Mouse (Mus musculus): ENCODE measurements around the gene Islr. TPM values are rescaled to one million over a fixed set of nuclear protein-coding genes. Genes with fewer than 3 reads are reported as not detected.
A peak's percentile ranks its signal among the peaks of the same experiment; 100 is the strongest.

Gene Islr
- total and polyA plus RNA-seq, 2 experiments, result 1.4 to 7.7 TPM

- 79% methylated on average over 5 of the region's 5 CpGs for WGBS
- Histone ChIP-seq H3K27ac (replicated peaks; ENCODE audit: insufficient read depth, low read depth, low read length) (peak overlapping the region; percentile 57), H3K4me1 (ENCODE audit: control insufficient read depth, insufficient read depth, low read length) (peaks cover 17% of the 10 kb centered on the region), H3K79me2 (ENCODE audit: control insufficient read depth, insufficient read depth, low read length) (peaks cover 20% of the 10 kb centered on the region; the same call in 1 of the 2 replicates), H3K36me3 (ENCODE audit: control insufficient read depth, insufficient read depth, low read length) (peaks cover 12% of the 10 kb centered on the region; the same call in 1 of the 2 replicates), H3K27me3 (ENCODE audit: control insufficient read depth, insufficient read depth, low read length) (no peaks in the 10 kb centered on the region), H3K9ac (ENCODE audit: low read depth, low read length) (no peak overlapping the region), H3K4me3 (ENCODE audit: insufficient read depth, low read depth, low read length) (no peak overlapping the region)
- TF ChIP-seq CTCF (IDR thresholded peaks at IDR 0.05; ENCODE audit: low read depth, low read length) (no peak), POLR2A (IDR thresholded peaks at IDR 0.05; ENCODE audit: extremely low read depth, insufficient read depth, low read length) (no peak)
- no peak for DNase-seq (ENCODE audit: extremely low read depth, low read depth, low spot score)
Observed at GRCm38 (mm10) chr9:58242696-58243095, 38.6 kb upstream of the Islr start.

- peak overlapping the region; percentile 52 for H3K27ac ChIP-seq (replicated peaks; ENCODE audit: insufficient read depth, low read depth, low read length)
- H3K79me2 ChIP-seq (ENCODE audit: control insufficient read depth, insufficient read depth, low read length), result peaks cover 15% of the 10 kb centered on the region; the same call in 1 of the 2 replicates
- H3K4me3 ChIP-seq (ENCODE audit: insufficient read depth, low read depth, low read length), result no peak overlapping the region
- no peaks in the 10 kb centered on the region for H3K27me3 ChIP-seq (ENCODE audit: control insufficient read depth, insufficient read depth, low read length)
- 14% methylated on average over 9 of the region's 9 CpGs for WGBS
- peak; percentile 83 for DNase-seq (ENCODE audit: extremely low read depth, low read depth, low spot score)
- TF ChIP-seq POLR2A (IDR thresholded peaks at IDR 0.05; ENCODE audit: extremely low read depth, insufficient read depth, low read length) (no peak), CTCF (IDR thresholded peaks at IDR 0.05; ENCODE audit: low read depth, low read length) (no peak)
- peaks cover 17% of the 10 kb centered on the region for H3K4me1 ChIP-seq (ENCODE audit: control insufficient read depth, insufficient read depth, low read length)
- H3K36me3 ChIP-seq (ENCODE audit: control insufficient read depth, insufficient read depth, low read length), result peaks cover 12% of the 10 kb centered on the region; the same call in 1 of the 2 replicates
- H3K9ac ChIP-seq (ENCODE audit: low read depth, low read length), result no peak overlapping the region
Observed at GRCm38 (mm10) chr9:58241780-58242485, 37.8 kb upstream of the Islr start.

- H3K27me3 ChIP-seq (ENCODE audit: control insufficient read depth, insufficient read depth, low read length), result no peaks in the 10 kb centered on the region
- TF ChIP-seq POLR2A (IDR thresholded peaks at IDR 0.05; ENCODE audit: extremely low read depth, insufficient read depth, low read length), result no peak
- TF ChIP-seq CTCF (IDR thresholded peaks at IDR 0.05; ENCODE audit: low read depth, low read length), result no peak
- no peak overlapping the region for H3K4me3 ChIP-seq (ENCODE audit: insufficient read depth, low read depth, low read length)
- peaks cover 28% of the 10 kb centered on the region for H3K36me3 ChIP-seq (ENCODE audit: control insufficient read depth, insufficient read depth, low read length)
- DNase-seq (ENCODE audit: extremely low read depth, low read depth, low spot score), result no peak
- H3K27ac ChIP-seq (replicated peaks; ENCODE audit: insufficient read depth, low read depth, low read length), result no peak overlapping the region
- H3K79me2 ChIP-seq (ENCODE audit: control insufficient read depth, insufficient read depth, low read length), result peaks cover 6% of the 10 kb centered on the region; the same call in 1 of the 2 replicates
- H3K9ac ChIP-seq (ENCODE audit: low read depth, low read length), result no peak overlapping the region
- H3K4me1 ChIP-seq (ENCODE audit: control insufficient read depth, insufficient read depth, low read length), result peaks cover 3% of the 10 kb centered on the region
- WGBS, result 97% methylated on average over 28 of the region's 28 CpGs
Observed at GRCm38 (mm10) chr9:58234502-58235015, 30.5 kb upstream of the Islr start.

- Histone ChIP-seq H3K4me3 (ENCODE audit: insufficient read depth, low read depth, low read length) (no peak overlapping the region), H3K27ac (replicated peaks; ENCODE audit: insufficient read depth, low read depth, low read length) (peak overlapping the region; percentile 65), H3K79me2 (ENCODE audit: control insufficient read depth, insufficient read depth, low read length) (no peaks in the 10 kb centered on the region; the same call in 1 of the 2 replicates), H3K9ac (ENCODE audit: low read depth, low read length) (no peak overlapping the region), H3K36me3 (ENCODE audit: control insufficient read depth, insufficient read depth, low read length) (peaks cover 46% of the 10 kb centered on the region), H3K4me1 (ENCODE audit: control insufficient read depth, insufficient read depth, low read length) (peaks cover 3% of the 10 kb centered on the region), H3K27me3 (ENCODE audit: control insufficient read depth, insufficient read depth, low read length) (no peaks in the 10 kb centered on the region)
- TF ChIP-seq POLR2A (IDR thresholded peaks at IDR 0.05; ENCODE audit: extremely low read depth, insufficient read depth, low read length), result no peak
- TF ChIP-seq CTCF (IDR thresholded peaks at IDR 0.05; ENCODE audit: low read depth, low read length), result no peak
- DNase-seq (ENCODE audit: extremely low read depth, low read depth, low spot score), result peak; percentile 35
- 70% methylated on average over 5 of the region's 5 CpGs for WGBS
Observed at GRCm38 (mm10) chr9:58232374-58232773, 28.3 kb upstream of the Islr start.

GRCm38 (mm10) chr9:58231746-58232145, 27.6 kb upstream of the Islr start:
- WGBS, result 75% methylated on average over 6 of the region's 6 CpGs
- Histone ChIP-seq H3K4me1 (ENCODE audit: control insufficient read depth, insufficient read depth, low read length) (peaks cover 3% of the 10 kb centered on the region), H3K36me3 (ENCODE audit: control insufficient read depth, insufficient read depth, low read length) (peaks cover 48% of the 10 kb centered on the region), H3K9ac (ENCODE audit: low read depth, low read length) (no peak overlapping the region), H3K27ac (replicated peaks; ENCODE audit: insufficient read depth, low read depth, low read length) (peak overlapping the region; percentile 7), H3K79me2 (ENCODE audit: control insufficient read depth, insufficient read depth, low read length) (no peaks in the 10 kb centered on the region), H3K4me3 (ENCODE audit: insufficient read depth, low read depth, low read length) (no peak overlapping the region), H3K27me3 (ENCODE audit: control insufficient read depth, insufficient read depth, low read length) (no peaks in the 10 kb centered on the region)
- TF ChIP-seq CTCF (IDR thresholded peaks at IDR 0.05; ENCODE audit: low read depth, low read length) (no peak), POLR2A (IDR thresholded peaks at IDR 0.05; ENCODE audit: extremely low read depth, insufficient read depth, low read length) (no peak)
- DNase-seq (ENCODE audit: extremely low read depth, low read depth, low spot score), result peak; percentile 24

All from liver, adult 2 months (tissue).